Mouse (Mus musculus) megakaryocyte progenitor cell, adult 5-6 weeks (primary cell): ENCODE results near the gene Sh3pxd2b. TPM values are rescaled to one million over a fixed set of nuclear protein-coding genes. Genes with fewer than 3 reads are reported as not detected.

Experiments used
- ATAC-seq: replicated peaks from 2 replicates; pipeline ENCODE4 v1.8.0; 2016; ENCODE audit warnings: mild to moderate bottlenecking, moderate TSS enrichment, inconsistent platforms; ENCODE audit not compliant: poor library complexity
- total RNA-seq, 2 experiments: library from RNA; stranded (forward) in 1 of 2; stranded (reverse) in 1 of 2; fragments of 157-497, 149-512 nt in 1 of 2; fragments of 200-1000 nt in 1 of 2; gene quantifications; 2 replicates each; pipeline versions ENCODE4 v1.2.3 to v1.2.4; 2015 to 2017

Sh3pxd2b gene
- total RNA-seq, 2 experiments from 2014 or later, result 2.4 to 6.1 TPM

DNA sequence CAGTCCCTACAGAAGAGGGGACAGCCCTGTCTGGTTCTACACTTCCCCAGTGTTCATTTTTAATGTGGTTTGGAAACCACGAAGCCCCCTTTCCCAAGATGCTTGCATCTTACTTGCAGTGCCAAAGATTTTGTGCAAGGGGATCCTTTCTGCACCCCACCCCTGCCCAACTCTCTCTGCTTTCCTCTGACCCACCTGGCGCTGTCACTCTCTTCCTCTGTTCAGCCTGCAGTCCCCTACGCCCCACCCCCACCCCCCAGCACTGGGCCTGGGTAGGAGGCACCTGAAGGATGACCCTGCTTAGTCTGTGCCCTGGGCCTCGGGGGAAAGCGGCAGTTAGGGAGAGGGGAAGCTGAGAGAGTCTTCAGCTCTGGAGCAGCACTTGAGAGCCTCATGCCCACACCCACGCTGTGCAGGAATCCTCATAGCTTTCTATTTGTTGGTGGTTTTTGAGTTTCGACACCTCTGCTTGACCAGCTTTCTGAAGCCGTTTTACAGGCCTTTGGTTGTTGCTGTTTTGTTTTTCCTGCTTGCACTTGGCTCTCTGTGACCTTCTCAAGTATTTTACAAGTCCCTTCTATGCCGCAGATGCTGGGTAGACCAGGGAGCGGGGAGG, 77.5 kb downstream of the Sh3pxd2b start:
- peak; percentile 52 for ATAC-seq

DNA sequence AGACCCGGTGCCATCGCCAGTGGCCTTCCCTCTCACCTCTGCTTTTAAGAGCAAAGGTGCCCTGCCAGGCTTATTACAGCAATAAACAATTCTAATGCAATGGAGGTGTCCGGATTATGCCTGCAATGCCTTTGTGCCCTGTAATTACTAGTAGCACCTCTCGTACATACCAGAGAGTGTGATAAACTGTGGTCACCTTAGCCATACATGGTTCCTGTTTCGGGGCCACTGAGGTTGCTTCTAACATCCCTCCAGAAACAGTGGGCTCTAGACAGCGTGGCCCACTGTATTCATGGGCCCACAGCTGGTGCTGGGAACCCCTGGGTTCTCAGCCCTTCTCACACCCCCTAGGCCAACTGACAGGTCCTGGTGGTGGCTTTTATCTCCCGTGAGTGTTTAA, 79.9 kb downstream of the Sh3pxd2b start:
- ATAC-seq, result peak; percentile 52; the same call in 1 of the 2 replicates

DNA sequence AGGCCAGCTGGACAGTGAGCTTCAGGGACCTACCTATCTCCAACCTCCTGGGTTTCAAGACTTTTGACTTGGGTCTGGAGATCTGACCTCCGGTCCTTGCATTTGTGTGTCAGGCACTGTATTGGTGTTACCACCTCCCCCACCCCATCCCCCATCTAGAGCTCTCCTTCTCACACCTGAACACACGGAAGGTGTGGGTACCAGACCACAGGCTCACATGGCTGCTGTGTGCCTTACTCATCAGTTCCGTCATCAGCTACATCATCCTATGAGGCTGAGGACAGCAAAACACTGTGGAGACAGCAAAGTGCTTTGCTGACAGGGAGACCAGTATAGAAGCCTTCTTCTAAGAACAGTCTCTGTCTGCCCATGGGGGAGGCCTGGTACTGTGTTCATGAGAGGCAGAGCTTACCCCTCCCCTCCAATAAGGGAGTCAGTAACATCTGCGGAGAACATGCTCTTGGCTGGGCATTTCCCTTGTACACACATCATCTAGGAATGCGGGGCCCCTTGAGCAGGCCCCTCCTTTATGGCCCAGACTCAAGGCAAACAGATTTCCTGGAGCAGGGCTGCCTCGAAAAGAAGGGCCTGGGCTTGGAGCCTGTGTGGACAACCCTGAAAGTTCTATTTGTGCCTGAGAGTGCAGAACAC, 87.9 kb downstream of the Sh3pxd2b start:
- ATAC-seq, result no peak

DNA sequence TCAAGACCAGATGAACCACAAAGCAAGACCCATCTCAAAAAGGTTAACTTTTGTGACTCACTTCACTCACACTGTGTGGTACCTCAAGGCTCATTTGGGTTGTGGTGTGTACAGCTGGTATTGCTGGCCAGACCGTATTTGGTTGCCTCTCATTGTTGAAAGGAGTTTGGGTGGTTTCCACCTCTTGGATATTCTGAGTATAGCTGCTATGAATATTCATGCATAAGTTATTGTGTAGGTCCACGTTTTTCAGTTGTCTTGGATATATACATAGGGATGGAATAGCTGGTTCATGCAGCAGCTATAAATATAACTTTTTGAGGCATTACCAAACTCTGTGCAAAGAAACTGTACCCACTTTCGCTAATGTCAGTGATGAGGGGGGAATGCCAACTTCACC, 95.0 kb downstream of the Sh3pxd2b start:
- no peak for ATAC-seq

DNA sequence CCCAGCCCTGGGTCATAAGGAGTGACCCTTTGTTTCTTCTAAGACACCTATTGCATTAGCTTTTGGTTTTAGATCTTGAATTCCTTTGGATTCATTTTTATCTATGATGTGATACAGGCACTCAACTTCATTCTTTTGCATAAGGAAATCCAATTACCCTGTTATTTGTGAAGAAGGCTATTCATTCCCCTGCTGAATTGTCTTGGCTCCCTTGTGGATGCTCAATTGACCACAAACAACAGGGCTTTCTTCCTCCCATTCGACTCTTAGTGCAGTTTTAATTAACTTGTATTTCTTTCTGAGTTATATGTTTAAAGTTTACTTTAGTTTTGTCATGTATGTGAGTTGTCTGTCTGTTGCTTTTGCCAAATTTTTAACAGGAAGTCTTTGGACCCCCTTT, 96.6 kb downstream of the Sh3pxd2b start:
- no peak for ATAC-seq

DNA sequence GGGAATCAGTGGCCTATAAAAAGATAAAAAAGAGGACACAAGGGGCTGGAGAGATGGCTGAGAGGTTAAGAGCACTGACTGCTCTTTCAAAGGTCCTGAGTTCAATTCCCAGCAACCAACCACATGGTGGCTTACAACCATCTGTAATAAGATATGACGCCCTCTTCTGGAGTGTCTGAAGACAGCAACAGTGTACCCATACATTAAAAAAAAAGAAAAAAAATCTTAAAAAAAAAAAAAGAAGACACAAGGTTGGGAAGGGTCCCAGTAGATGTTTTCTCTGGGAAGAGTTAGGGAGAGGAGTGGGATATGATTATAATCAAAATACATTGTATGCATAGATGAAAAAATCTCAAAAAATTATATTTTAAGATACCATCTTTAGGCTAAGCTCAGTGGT, 97.5 kb downstream of the Sh3pxd2b start:
- no peak for ATAC-seq

DNA sequence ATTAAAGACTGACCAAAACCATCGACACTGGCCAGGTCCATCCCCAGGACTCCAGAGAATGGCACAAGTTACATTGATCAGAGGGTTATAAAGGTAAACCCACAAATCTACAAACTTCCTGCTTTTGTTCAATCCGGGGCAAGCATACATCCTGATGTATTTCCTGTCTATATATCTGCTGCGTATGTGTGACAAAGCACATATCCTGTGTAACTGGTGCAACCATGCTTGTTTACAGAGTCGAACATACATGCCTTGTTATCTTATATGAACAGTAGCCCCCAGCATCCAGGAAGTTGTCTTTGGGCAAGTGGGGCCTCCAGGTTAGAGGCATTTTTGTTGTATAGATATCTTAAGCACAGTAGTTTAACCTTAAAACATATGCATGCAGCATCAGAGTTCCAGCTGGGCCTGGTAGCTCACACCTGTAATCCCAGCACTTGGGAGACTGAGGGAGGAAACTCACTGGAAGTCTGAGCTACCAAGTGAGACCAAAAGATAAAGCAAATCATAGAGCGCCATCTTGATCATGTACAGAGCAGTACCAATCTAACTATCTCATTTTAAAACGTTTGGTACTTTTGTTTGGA, 98.1 kb downstream of the Sh3pxd2b start:
- peak; percentile 77 for ATAC-seq

DNA sequence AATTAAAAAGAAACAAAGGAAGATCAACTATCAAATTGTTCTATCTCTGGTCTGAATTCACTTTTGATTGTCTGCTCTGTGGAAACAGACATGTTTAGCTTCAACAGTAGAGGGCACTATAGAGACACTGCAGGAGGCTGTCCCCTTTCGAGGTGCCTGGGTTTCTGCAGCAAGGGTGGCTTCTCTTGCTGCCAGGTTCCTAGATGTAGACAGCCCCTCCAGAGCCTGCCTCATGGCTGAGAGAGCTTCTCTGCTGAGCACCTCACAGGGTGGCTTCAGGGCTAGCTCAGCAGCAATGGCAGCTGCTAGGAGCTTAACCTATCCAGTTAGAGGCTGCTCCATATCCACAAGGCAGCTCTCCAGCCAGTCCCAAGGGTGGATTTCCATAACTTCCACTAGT, 102.6 kb downstream of the Sh3pxd2b start:
- peak; percentile 69 for ATAC-seq

DNA sequence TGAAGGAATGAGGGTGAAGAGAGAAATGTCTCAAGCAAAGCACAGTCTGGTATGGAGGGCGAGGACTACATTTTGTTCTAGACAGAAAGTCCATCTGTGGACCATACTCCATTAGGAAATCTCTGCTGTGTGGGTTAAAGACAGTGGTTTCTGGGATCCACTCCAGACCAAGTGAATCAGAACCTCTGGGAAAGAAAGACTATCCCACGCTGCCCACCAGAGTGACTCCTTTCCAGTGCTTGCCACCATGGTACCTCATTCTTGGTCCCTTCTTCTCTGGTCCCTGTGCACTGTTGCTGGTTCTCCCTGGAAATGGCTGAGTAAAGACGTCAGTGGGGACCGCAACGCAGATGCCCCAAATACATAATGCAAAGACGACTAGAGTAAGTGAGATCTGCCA, 103.7 kb downstream of the Sh3pxd2b start:
- ATAC-seq, result no peak

DNA sequence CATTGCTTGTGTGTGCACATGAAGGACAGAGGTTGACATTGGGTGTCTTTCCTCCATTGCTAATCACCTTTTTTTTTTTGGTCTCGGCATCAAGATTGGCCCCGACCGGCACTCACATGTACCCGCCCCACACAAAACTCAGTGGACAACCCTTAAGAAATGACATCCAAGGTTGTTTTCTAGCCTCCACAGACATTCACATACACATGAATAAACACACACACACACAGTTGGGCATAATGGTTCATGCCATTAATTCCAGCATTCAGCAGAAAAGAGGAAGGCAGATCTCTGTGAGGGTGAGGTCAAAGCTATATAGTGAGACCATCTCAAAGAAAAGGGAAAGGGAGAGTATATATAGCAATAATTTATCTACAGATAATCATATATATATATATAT, 105.1 kb downstream of the Sh3pxd2b start:
- ATAC-seq, result no peak

DNA sequence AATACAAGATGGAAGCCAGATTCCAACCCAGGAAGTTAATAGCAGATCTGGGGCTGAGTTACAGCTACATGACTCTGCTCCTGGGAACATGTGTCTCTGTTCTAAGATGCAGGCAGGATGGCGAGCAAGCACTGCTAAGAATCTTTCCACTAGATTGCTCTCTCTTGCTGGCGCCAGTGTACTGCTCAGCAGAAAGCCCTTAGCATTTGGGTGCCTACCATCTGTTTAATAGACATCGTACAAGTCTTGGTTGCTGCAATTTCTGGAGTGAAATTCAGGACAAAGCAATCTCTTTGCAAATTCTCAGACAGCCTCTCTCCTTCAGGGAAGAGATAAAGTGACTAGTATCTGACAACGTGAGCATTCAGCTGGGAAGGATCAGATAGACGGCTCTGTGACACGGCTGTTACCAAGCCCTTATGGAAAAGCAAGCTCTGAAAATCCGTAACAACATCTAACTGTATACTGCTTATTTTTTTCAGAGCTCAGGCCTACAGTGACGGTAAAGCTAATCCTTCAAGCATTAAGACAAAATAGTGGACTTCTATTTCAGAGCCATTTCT, 105.8 kb downstream of the Sh3pxd2b start:
- ATAC-seq, result no peak

DNA sequence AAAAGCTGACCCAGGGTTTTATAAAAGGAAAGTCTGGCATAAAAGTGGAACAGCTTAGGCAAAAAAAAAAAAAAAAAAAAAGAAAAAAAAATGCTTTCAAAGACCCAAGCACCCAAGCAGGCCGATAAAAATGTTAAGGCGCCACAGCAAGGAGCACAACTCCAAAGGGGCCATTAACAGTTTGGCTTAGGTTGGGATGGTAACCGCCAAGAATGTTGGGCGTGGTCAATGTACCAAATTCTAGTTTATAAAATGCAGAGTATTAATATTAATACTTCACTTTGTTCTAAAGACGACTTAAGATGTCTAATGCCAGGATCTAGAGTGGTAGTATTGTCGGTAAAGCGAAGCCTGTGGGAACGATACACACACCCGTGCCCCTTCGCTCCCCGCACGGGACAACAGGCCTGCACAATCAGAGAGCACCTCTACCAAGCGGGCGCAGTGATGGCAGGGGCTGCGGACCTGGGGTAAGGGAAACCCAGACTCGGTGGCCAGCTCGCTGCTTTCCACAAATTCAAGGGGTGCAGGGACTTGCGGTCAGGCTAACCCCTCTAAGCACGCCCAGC, 106.7 kb downstream of the Sh3pxd2b start:
- peak; percentile 32 for ATAC-seq

DNA sequence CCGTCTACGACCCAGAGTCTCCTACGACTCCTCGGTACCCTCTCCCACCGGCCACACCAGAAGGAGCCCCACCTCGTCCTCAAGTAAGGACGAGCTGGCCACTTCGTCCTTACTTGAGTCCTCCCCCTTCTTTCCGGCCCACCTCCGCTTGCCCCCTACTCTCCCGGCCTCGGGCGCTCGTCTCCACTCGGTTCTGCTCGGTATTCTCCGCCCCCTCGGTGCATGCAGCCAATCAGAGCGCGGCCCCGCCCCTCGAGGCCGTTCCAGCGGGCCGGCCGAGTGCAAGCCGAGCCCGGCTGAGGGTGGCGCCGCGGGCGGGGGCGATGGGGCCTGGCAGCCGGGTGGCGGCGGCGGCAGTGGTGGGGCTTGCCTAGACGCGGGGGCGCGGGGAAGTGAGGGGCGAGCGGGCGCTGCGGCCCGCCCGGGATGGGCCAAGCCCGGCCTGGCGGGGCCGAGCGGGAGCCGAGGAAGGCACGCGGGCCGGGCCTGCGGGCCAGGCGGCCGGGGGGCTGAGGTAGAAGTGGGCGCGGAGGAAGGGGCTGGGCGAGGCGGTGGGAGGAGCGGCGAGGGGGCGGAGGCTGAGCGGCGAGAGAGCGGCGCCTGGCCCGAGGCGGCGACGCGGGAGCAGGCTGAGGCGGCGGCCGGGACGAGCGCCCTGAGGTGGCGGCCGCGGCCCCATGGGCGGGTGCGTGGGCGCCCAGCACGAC, 107.3 kb downstream of the Sh3pxd2b start, which contains the start of gene Ubtd2:
TSS of gene Ubtd2 (plus strand) at position 571 of the 707 bp plus-strand sequence.
- peak; percentile 85 for ATAC-seq

DNA sequence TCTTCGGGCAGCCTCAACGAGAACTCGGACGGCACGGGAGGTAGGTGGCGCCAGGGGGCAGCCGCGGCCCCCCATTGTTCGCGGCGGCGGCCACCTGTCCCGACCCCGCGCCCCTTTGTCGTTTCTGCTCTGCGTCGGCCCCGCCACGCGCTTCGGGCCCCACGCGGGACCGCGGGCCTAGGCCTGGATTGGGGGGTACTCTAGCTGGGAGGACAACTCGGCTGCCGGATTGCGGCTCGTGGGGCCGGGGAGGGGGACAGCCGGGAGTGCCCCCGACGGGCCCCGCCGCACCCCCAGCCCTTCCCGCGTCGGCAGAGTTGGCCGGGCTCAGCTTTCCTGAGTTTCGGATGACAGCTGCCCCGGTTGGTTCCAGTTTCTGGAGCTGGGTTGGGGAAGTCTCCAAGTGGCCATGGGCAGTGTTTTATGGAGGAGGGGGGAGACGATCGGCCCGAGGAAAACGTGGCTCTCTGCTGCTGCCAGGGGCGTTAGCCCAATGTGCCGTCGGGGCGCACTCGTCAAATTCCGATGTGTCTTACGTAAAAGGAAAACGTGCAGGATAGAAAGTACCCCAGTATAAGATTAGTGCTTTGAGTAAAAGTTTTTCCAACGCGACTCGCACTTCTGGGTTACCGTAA, 108.0 kb downstream of the Sh3pxd2b start:
- ATAC-seq, result peak; percentile 18; the same call in 1 of the 2 replicates

DNA sequence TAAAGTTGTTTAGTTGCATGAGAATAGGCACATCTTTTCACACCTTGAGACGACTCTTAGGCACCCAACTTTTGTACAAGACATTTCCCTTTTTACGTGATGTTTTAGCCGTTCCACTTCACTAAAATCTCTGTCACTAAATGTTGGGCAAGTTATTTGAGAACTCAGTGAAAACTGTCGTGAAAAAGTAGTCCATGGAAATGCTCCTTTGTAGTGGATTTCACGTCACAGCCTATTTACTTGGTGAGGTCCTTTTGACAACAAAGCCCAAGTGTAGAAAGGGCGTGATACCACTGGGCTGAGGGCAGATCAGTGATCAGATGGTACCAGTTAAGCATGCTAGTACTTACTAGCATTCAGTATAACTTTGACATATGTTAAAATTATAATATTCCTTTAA, 108.7 kb downstream of the Sh3pxd2b start:
- ATAC-seq, result no peak

DNA sequence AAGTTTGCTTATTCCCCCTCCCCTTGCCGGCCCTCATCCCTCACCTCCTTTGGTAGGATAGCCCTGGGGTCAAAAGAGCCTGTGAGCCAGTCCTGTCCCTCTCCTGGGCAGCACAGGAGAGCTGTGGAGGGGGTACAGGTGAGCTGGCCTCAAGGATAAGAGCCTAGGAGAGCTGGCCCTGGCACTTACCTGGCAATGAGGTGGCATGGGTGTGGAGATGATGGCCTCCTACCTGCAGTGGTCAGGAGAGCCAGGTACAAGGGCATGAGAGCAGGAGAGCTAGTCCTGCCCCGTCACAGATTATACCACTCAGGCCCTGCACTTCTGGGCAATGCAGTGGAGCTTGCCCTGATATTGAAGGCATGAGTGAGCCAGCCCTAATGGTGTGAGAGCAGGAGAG, 116.7 kb downstream of the Sh3pxd2b start:
- no peak for ATAC-seq

DNA sequence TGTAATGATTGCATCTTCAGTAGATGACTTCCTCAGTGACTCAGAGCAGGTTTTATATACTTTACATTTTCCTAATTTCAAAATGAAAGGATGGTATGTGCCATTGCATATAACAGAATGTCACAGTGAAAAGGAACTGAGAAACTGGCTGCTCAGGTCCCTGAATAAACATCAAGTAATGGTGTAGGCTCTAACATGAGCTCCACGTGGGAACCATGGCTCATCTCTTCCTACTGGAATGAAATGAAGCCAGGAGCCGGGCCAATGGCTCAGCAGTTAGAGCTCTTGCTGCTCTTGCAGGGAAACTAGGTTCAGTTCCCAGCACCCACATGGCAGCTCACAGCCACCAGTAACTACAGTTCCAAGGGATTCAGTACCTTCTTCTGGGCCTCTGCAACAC, 124.3 kb downstream of the Sh3pxd2b start:
- no peak for ATAC-seq

DNA sequence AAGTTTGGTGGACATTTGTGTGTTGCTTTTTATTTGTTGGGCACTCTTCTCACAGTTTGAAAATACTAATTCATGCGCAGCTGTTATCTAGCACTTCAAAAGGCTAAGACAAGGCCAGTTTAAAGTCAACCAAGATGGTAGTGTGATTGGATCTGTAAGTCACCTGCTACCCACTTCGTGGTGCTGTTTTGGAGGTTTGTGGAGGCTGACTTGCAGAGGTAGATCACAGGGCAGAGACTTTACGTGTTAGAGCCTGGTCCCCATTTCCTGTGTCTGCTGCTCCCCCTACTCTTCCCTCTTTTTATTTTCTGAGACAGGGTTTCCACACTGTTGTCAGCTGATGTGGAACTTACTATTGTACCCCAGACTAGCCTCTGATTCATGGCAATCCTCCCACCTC, 127.1 kb downstream of the Sh3pxd2b start:
- no peak for ATAC-seq

DNA sequence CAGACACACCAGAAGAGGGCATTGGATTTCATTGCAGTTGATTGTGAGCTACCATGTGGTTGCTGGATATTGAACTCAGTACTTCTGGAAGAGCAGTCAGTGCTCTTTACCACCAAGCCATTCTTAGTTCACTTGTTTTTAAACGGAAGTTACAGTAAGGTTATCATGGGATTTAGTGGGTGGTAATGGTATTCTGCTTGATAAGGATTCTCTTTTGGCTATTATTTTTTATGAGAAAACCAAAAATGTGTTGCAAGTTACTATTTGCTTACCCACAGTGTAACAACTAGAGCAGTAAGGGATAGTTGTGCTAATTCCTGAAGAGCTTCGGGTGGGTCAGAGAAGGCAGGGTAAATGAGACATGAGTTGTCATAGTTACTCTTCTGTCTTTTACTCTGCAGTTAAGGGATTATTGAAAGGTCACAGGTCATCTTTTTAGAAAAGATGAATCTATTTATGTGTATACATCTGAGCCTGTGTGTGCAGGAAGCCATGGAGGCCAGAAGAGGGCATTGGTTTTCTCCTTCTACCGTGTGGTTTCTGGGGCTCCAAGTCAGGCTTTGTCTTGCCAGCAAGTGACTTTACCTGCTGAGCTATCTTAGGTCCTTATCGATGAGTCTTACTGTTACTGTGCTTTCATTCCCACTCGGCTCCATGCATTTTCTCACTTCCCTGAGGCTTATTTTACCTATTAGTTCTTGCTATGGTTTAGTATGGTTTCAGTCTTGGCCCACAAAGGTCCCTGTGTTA, 128.0 kb downstream of the Sh3pxd2b start:
- no peak for ATAC-seq
